Mouse (Mus musculus) forebrain, embryonic 15.5 days (tissue): ENCODE results near the gene Lrrn4cl. TPM values are rescaled to one million over a fixed set of nuclear protein-coding genes. Genes with fewer than 3 reads are reported as not detected.
A peak's percentile ranks its signal among the peaks of the same experiment; 100 is the strongest.
"Not testable (repeated sequence)": the region's sequence is repeated elsewhere in the genome, so short reads cannot be mapped to it uniquely, and the experiment has no call there.

Experiments
- ATAC-seq: fragments of 200-750 bp; cut with Nextera tagmentation; replicated peaks from 2 replicates; pipeline ENCODE4 v1.8.0; 2017; ENCODE audit warnings: mild to moderate bottlenecking, moderate TSS enrichment, moderate library complexity
- H3K27ac ChIP-seq: fragments of 300-500 bp; sonication (generic); replicated peaks from 2 replicates; pipeline ENCODE4 v1.5.1; 2015; ENCODE audit warnings: mild to moderate bottlenecking, inconsistent platforms
- H3K27me3 ChIP-seq: fragments of 300-500 bp; sonication (generic); 2 replicates; pipeline ENCODE4 v1.6.1; 2015; ENCODE audit warnings: inconsistent platforms
- H3K36me3 ChIP-seq: fragments of 300-500 bp; sonication (generic); 2 replicates; pipeline ENCODE4 v1.6.1; 2015; ENCODE audit warnings: mild to moderate bottlenecking, inconsistent platforms
- H3K4me1 ChIP-seq: fragments of 300-500 bp; sonication (generic); 2 replicates; pipeline ENCODE4 v1.6.1; 2015; ENCODE audit warnings: inconsistent platforms
- H3K4me2 ChIP-seq: fragments of 300-500 bp; sonication (generic); replicated peaks from 2 replicates; pipeline ENCODE4 v1.6.1; 2015; ENCODE audit warnings: mild to moderate bottlenecking, inconsistent platforms
- H3K4me3 ChIP-seq: fragments of 300-500 bp; sonication (generic); 2 replicates; pipeline ENCODE4 v1.5.1; 2015; ENCODE audit warnings: mild to moderate bottlenecking, inconsistent platforms
- H3K9ac ChIP-seq: fragments of 300-500 bp; sonication (generic); replicated peaks from 2 replicates; pipeline ENCODE4 v1.6.1; 2015; ENCODE audit warnings: mild to moderate bottlenecking, inconsistent platforms
- H3K9me3 ChIP-seq: fragments of 300-500 bp; sonication (generic); 2 replicates; pipeline ENCODE4 v1.6.1; 2016; ENCODE audit warnings: inconsistent platforms
- WGBS: fragments of 180-500 bp; shearing (Covaris S2); methylation state at CpG from one replicate; pipeline ENCODE4 v1.1.7; 2015; ENCODE audit warnings: mixed read lengths; 5-methylcytosine and 5-hydroxymethylcytosine counted together
- polyA plus RNA-seq: library from polyadenylated mRNA; unstranded; fragments of >200 nt; fragmentation: Nextera tagmentation; extraction: Ambion mirVana; gene quantifications from 2 replicates; pipeline ENCODE4 v1.2.1, GENCODE M21; 2015

The Lrrn4cl gene
- polyA plus RNA-seq, 1 experiment from 2014 or later = 0.53 TPM

GRCm38 (mm10) chr19:8820424-8820956, 30.1 kb upstream of the Lrrn4cl start:
- peak overlapping the region; percentile 89 for H3K4me2 ChIP-seq
- peaks cover 56% of the 10 kb centered on the region for H3K4me1 ChIP-seq
- WGBS = under 1% methylated on average over 48 of the region's 48 CpGs
- H3K9ac ChIP-seq = peak overlapping the region; percentile 76
- H3K36me3 ChIP-seq = peaks cover 30% of the 10 kb centered on the region
- H3K4me3 ChIP-seq = peak overlapping the region; percentile 74
- H3K27me3 ChIP-seq = no peaks in the 10 kb centered on the region
- no peaks in the 10 kb centered on the region for H3K9me3 ChIP-seq
- peak; percentile 17 for ATAC-seq
- H3K27ac ChIP-seq = peak overlapping the region; percentile 98

GRCm38 (mm10) chr19:8821146-8821545, 29.4 kb upstream of the Lrrn4cl start:
- Histone ChIP-seq H3K4me1 (peaks cover 49% of the 10 kb centered on the region), H3K4me2 (peak overlapping the region; percentile 89), H3K9ac (peak overlapping the region; percentile 76), H3K27ac (0 out of 2 replicates have a peak overlapping the region, but pooled peaks have one; percentile 98), H3K27me3 (no peaks in the 10 kb centered on the region), H3K9me3 (no peaks in the 10 kb centered on the region), H3K36me3 (peaks cover 36% of the 10 kb centered on the region), H3K4me3 (peak overlapping the region; percentile 74)
- under 1% methylated on average over 7 of the region's 7 CpGs for WGBS
- ATAC-seq = no peak

DNA sequence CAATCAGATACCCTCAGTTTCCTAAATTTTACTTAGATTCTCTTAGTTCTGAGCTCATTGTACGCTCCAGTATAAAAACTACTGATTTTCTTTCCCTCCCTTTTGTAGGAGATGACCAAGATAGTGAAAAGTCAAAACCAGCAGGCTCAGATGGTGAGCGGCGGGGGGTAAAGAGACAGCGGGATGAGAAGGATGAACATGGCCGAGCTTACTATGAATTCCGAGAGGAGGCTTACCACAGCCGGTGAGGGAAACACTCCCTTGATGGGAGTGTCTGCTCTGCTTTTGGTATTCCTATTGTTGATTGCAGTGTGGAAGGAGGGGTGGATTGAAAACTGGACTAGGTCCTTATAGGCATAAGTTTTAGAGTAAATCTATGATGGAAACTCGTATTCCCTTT, 27.9 kb upstream of the Lrrn4cl start:
- peak overlapping the region; percentile 74 for H3K4me3 ChIP-seq
- H3K4me1 ChIP-seq = peaks cover 34% of the 10 kb centered on the region
- ATAC-seq = no peak
- no peaks in the 10 kb centered on the region for H3K9me3 ChIP-seq
- 69% methylated on average over 8 of the region's 8 CpGs for WGBS
- peaks cover 49% of the 10 kb centered on the region for H3K36me3 ChIP-seq
- no peaks in the 10 kb centered on the region for H3K27me3 ChIP-seq
- peak overlapping the region; percentile 89 for H3K4me2 ChIP-seq
- H3K9ac ChIP-seq = peak overlapping the region; percentile 76
- H3K27ac ChIP-seq = no peak overlapping the region

GRCm38 (mm10) chr19:8829660-8830059, 20.9 kb upstream of the Lrrn4cl start, which contains the start of gene AC129217.1:
AC129217.1 (plus strand) TSS chr19:8829773.
- Histone ChIP-seq H3K9me3 (no peaks in the 10 kb centered on the region), H3K36me3 (peaks cover 97% of the 10 kb centered on the region), H3K9ac (no peak within 1 kb of the TSS), H3K4me3 (no peak within 1 kb of the TSS), H3K27ac (0 out of 2 replicates have a peak within 1 kb of the TSS, but pooled peaks have one; percentile 17), H3K27me3 (no peaks in the 10 kb centered on the region), H3K4me2 (no peak within 1 kb of the TSS), H3K4me1 (no peaks in the 10 kb centered on the region)
- WGBS = 86% methylated on average over 8 of the region's 8 CpGs
- ATAC-seq = no peak

DNA sequence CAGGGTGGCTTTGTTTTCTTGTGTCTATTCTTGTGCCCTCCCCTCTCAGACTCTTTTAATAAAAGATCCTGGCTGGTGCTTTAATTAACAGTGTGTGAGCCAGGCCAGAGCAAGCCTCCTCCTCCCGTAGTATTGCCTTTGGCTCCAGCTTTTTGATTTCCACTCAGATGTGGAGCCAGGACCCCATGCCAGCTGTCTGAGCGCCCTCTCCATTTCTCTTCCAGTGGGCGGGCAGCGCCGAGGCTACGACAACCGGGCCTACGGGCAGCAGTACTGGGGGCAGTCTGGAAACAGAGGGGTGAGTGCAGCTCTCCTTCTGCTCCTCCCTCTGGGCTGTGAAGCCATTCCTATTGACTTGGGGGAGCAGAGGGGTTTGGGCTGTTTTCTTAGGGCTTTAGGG, 19.9 kb upstream of the Lrrn4cl start:
- Histone ChIP-seq H3K4me1 (no peaks in the 10 kb centered on the region), H3K27me3 (no peaks in the 10 kb centered on the region), H3K4me2 (no peak overlapping the region), H3K36me3 (peaks cover 94% of the 10 kb centered on the region), H3K9me3 (no peaks in the 10 kb centered on the region), H3K9ac (no peak overlapping the region), H3K27ac (0 out of 2 replicates have a peak overlapping the region, but pooled peaks have one; percentile 17), H3K4me3 (no peak overlapping the region)
- WGBS = 80% methylated on average over 8 of the region's 8 CpGs
- ATAC-seq = 0 out of 2 replicates have a peak, but pooled peaks have one; percentile 32

GRCm38 (mm10) chr19:8831262-8831661, 19.3 kb upstream of the Lrrn4cl start:
- Histone ChIP-seq H3K9ac (no peak overlapping the region), H3K27ac (no peak overlapping the region; the same call in 1 of the 2 replicates), H3K36me3 (peaks cover 94% of the 10 kb centered on the region), H3K9me3 (no peaks in the 10 kb centered on the region), H3K27me3 (no peaks in the 10 kb centered on the region), H3K4me2 (no peak overlapping the region), H3K4me1 (no peaks in the 10 kb centered on the region), H3K4me3 (no peak overlapping the region)
- no peak for ATAC-seq
- 75% methylated on average over 11 of the region's 11 CpGs for WGBS

GRCm38 (mm10) chr19:8832971-8833370, 17.6 kb upstream of the Lrrn4cl start:
- no peaks in the 10 kb centered on the region for H3K27me3 ChIP-seq
- WGBS = 88% methylated on average over 4 of the region's 4 CpGs
- H3K4me3 ChIP-seq = no peak overlapping the region
- H3K4me1 ChIP-seq = no peaks in the 10 kb centered on the region
- no peak overlapping the region for H3K4me2 ChIP-seq
- H3K27ac ChIP-seq = no peak overlapping the region
- H3K9me3 ChIP-seq = no peaks in the 10 kb centered on the region
- no peak for ATAC-seq
- no peak overlapping the region for H3K9ac ChIP-seq
- peaks cover 78% of the 10 kb centered on the region for H3K36me3 ChIP-seq

DNA sequence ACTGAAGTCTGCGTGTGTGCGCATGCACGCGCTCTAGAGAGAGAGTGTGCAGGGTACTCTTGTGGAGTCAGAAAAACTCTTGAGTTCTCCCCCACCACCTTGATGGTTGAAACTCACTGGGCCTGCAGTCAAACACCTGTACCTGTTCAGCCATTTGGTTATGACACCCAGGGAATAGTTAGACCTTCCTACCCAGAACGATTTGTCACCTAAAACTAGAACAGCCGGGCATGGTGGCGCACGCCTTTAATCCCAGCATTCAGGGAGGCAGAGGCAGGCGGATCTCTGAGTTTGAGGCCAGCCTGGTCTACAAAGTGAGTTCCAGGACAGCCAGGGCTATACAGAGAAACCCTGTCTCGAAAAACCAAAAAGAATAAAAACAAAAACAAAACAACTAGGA, 14.2 kb upstream of the Lrrn4cl start:
- H3K9ac ChIP-seq, ATAC-seq, H3K4me3 ChIP-seq, H3K9me3 ChIP-seq, H3K27me3 ChIP-seq: not testable (repeated sequence)
- Histone ChIP-seq H3K36me3 (peaks cover 44% of the 10 kb centered on the region), H3K4me1 (peaks cover 23% of the 10 kb centered on the region), H3K4me2 (peak overlapping the region; percentile 71; the same call in 1 of the 2 replicates), H3K27ac (peak overlapping the region; percentile 98; the same call in 1 of the 2 replicates)
- WGBS = 97% methylated on average over 10 of the region's 10 CpGs

- Histone ChIP-seq H3K4me2 (peak within 1 kb of the TSS; percentile 71), H3K27ac (peak within 1 kb of the TSS; percentile 98), H3K9me3 (no peaks in the 10 kb centered on the region), H3K27me3 (no peaks in the 10 kb centered on the region), H3K9ac (peak within 1 kb of the TSS; percentile 75), H3K36me3 (peaks cover 40% of the 10 kb centered on the region), H3K4me1 (peaks cover 25% of the 10 kb centered on the region), H3K4me3 (peak within 1 kb of the TSS; percentile 60)
- WGBS = under 1% methylated on average over 38 of the region's 38 CpGs
- ATAC-seq = peak; percentile 71
These were observed 13.2 kb upstream of the Lrrn4cl start, which contains the start of gene Bscl2 for GRCm38 (mm10) chr19:8837251-8837791. Bscl2 (plus strand) TSS chr19:8837467.

GRCm38 (mm10) chr19:8838041-8838730, 12.4 kb upstream of the Lrrn4cl start:
- Histone ChIP-seq H3K27ac (peak overlapping the region; percentile 98), H3K9me3 (no peaks in the 10 kb centered on the region), H3K9ac (peak overlapping the region; percentile 75), H3K36me3 (peaks cover 37% of the 10 kb centered on the region), H3K4me2 (peak overlapping the region; percentile 71), H3K4me1 (peaks cover 25% of the 10 kb centered on the region), H3K27me3 (no peaks in the 10 kb centered on the region), H3K4me3 (peak overlapping the region; percentile 60)
- ATAC-seq = peak; percentile 5; the same call in 1 of the 2 replicates
- 8% methylated on average over 15 of the region's 15 CpGs for WGBS

GRCm38 (mm10) chr19:8839103-8839907, 11.3 kb upstream of the Lrrn4cl start, which contains the start of gene Gng3:
Gng3 (minus strand) TSS chr19:8839194.
- Histone ChIP-seq H3K4me3 (peak within 1 kb of the TSS; percentile 60), H3K27ac (peak within 1 kb of the TSS; percentile 98), H3K9ac (peak within 1 kb of the TSS; percentile 75), H3K36me3 (peaks cover 26% of the 10 kb centered on the region), H3K27me3 (no peaks in the 10 kb centered on the region), H3K4me2 (peak within 1 kb of the TSS; percentile 71), H3K4me1 (peaks cover 25% of the 10 kb centered on the region), H3K9me3 (no peaks in the 10 kb centered on the region)
- 27% methylated on average over 11 of the region's 11 CpGs for WGBS
- ATAC-seq = peak; percentile 85
